Mouse (Mus musculus): ENCODE results near the gene Ptafr.

Ptafr gene

DNA sequence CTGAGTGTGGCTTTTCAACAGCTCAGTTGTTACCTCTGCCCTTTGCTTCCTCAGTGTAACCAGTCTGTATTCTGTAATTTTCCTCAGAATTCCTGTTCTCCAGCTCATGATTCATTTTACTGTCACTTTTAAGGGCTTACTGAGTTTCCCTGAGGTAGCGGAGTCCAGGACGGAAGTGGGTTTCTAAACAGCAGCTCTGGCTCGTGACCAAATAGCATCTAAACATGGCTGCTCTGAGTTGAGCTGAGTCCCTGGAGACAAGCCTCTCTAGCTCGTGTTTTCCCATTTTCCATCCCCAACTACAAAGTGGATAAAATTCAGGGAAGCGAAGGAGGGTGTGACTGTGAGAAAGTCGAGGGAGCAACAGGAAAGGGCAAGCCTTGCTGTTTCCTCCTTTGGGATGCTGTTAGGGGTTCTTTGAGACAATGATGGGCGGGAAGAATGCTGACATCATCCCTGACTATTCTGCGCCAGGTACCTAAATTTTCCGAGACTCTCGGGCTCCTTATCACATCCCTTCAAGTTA lies 55.0 kb downstream of the Ptafr start:
- DNase-seq, result peak; percentile 40 to 42

- DNase-seq, result no peak
These were observed 56.3 kb downstream of the Ptafr start for GRCm38 (mm10) chr4:132620134-132620533.

- DNase-seq, result no peak
These were observed 57.6 kb downstream of the Ptafr start for GRCm38 (mm10) chr4:132621287-132622068.

DNA sequence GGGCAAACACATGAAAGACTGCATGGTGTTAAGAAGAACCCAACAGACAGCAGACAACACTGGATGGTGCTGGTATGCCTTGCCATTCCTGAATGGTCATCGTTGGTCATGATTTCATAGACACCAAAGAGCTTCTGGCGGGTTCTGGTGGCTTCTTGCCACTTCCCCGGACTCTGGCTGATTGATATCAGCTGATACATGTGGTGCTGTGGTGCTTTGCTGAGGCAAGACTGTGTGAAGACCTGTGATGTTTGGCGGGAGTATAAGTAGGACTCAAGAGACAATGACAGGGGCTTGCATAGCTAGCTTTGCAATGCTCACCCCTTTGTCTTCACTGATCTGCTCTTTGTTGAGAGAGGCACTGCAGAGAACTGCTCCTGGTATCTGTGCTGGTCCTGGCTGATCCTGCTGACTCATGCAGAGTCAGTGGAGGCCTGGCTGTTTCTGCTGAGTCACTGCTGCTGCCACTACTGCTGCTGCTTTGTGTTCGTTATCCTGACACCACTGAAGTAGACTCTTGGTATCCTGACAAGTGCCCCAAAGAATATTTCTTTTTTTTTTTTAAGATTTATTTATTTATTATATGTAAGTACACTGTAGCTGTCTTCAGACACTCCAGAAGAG lies 60.3 kb downstream of the Ptafr start:
- no peak for DNase-seq

- DNase-seq, result peak; percentile 49 to 66
These were observed 65.0 kb downstream of the Ptafr start for GRCm38 (mm10) chr4:132628830-132629229.

Measured in lung, postnatal 4 days (tissue).